Mouse (Mus musculus): ENCODE data around the gene Ache. TPM values are rescaled to one million over a fixed set of nuclear protein-coding genes. Genes with fewer than 3 reads are reported as not detected.
"Not testable (repeated sequence)": the region's sequence is repeated elsewhere in the genome, so short reads cannot be mapped to it uniquely, and the experiment has no call there.

Ache gene
- polyA plus RNA-seq (2012; rRNA removed): 1.1 and 1.2 TPM in 2 replicates

DNA sequence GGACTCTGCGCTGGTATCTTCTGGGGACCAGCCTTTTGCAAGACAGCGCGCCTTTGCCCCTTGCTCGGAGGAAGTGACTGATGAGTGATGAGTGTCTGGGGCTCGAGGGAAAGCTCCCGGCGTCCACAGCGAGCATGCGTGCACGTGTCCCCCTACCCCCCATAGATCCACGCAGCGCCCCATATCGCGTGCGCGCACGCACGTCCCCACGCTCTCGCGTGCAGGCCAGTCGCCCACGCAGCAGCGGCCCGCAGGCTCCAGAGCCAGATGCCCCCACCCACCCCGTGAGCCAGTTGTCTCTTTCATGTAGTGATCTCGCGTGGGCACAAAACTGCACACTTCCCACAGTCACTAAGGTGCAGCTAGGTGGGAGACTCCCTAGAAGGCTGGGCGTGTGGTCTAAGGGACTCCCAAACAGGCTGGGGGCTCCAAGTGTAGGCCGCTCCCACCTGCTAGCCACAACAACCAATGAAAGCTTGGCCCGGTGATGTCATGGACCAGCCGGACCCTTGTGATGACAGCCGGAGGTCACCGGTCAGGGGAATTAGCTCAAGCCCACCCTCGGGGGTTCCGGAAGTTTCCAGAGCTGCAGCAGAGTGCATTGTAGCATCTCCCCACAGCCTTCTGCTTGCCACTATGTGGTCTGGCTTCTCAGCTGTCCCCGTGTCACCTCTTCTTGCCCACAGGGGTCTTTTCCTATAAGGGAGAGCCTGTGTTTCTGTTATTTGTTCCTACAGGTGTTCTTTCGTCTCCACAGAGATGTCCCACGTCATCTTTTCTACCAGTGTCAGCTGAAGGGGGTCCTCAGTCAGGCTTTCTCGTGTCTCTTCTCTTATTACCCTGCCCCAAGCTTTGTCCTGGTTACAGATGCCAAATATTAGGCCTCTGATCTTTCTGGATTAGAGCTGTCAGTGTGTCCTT is at the start of gene Ache:
Gene Ache (plus strand): TSS at position 488 of the 921 bp plus-strand sequence.
- no peak for DNase-seq (ENCODE audit: low read depth)

- no peak for DNase-seq (ENCODE audit: low read depth)
Measured at GRCm38 (mm10) chr5:137263897-137264720, 23.2 kb upstream of the Ache start.

GRCm38 (mm10) chr5:137264787-137265186 is 22.5 kb upstream of the Ache start:
- DNase-seq (ENCODE audit: low read depth): no peak

GRCm38 (mm10) chr5:137268131-137268910 is 19.0 kb upstream of the Ache start:
- DNase-seq (ENCODE audit: low read depth): no peak

- DNase-seq (ENCODE audit: low read depth): peak; percentile 47
Measured at GRCm38 (mm10) chr5:137277360-137278342, 9.7 kb upstream of the Ache start.

DNA sequence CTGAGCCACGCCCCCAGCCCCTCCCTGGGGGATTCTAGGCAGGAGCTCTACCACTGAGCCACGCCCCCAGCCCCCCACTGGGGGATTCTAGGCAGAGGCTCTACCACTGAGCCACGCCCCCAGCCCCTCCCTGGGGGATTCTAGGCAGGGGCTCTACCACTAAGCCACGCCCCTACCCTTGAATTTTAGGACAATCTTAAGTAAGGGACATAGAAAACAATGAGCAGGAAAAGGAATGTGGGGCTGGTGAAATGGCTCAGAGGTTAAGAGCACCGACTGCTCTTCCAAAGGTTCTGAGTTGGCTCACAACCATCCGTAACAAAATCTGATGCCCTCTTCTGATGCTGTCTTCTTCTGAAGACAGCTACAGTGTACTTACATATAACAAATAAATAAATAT is 2.9 kb upstream of the Ache start:
- DNase-seq (ENCODE audit: low read depth): not testable (repeated sequence)

GRCm38 (mm10) chr5:137285045-137285444 is 2.3 kb upstream of the Ache start:
- DNase-seq (ENCODE audit: low read depth): no peak

GRCm38 (mm10) chr5:137285986-137286385 is 1.3 kb upstream of the Ache start:
- no peak for DNase-seq (ENCODE audit: low read depth)

DNA sequence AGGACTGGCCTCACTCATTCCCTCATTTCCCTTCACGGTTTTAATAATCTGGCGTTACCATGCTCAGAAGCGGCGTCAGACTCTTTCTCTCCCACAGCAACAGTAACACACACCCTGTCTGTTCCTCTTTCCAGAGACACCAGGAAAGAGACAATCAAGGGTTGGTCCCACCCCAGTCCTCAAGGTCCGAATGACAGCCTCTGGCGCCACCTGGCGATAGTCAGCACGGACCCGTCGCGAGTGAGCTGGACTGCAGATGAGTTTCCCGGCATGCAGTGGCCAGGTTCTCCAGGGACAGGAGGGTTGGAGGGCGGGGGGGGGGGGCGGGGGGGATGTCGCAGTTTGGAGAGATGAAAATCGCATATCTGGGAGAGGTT is 676 bp upstream of the Ache start:
- no peak for DNase-seq (ENCODE audit: low read depth)

- DNase-seq (ENCODE audit: low read depth): no peak
Measured at GRCm38 (mm10) chr5:137287953-137288743, 829 bp downstream of the Ache start.

- no peak for DNase-seq (ENCODE audit: low read depth)
Measured at GRCm38 (mm10) chr5:137288999-137289470, 1.7 kb downstream of the Ache start.

DNA sequence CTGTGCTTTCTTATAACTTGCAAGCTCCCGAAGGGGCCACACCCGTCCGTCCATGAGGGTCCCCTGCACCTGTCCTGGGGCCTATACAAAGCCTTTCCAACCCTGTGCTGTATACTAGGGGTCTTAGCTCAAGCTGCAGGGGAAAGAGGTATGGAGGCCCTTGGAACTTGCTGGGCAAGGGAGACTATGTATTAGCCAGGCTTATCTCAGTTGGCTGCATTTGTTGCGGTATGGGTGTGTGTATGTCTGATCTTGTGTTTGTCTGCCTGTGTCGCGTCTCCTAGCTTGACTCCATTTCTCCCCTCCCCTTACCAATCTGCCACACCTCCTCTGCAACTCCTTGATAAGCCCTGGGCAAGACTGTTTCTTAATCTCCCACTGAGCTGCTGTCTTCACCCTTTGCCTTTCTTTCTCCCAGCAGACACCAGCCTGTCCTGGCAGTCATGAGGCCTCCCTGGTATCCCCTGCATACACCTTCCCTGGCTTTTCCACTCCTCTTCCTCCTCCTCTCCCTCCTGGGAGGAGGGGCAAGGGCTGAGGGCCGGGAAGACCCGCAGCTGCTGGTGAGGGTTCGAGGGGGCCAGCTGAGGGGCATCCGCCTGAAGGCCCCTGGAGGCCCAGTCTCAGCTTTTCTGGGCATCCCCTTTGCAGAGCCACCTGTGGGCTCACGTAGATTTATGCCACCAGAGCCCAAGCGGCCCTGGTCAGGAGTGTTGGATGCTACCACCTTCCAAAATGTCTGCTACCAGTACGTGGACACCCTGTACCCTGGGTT is 2.5 kb downstream of the Ache start:
- DNase-seq (ENCODE audit: low read depth): no peak

DNA sequence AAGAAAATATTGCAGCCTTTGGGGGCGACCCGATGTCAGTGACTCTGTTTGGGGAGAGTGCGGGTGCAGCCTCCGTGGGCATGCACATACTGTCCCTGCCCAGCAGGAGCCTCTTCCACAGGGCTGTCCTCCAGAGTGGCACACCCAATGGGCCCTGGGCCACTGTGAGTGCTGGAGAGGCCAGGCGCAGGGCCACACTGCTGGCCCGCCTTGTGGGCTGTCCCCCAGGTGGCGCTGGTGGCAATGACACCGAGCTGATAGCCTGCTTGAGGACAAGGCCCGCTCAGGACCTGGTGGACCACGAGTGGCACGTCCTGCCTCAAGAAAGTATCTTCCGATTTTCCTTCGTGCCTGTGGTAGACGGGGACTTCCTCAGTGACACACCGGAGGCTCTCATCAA is 3.4 kb downstream of the Ache start:
- DNase-seq (ENCODE audit: low read depth): no peak

GRCm38 (mm10) chr5:137291381-137291926 is 4.1 kb downstream of the Ache start:
- no peak for DNase-seq (ENCODE audit: low read depth)

DNA sequence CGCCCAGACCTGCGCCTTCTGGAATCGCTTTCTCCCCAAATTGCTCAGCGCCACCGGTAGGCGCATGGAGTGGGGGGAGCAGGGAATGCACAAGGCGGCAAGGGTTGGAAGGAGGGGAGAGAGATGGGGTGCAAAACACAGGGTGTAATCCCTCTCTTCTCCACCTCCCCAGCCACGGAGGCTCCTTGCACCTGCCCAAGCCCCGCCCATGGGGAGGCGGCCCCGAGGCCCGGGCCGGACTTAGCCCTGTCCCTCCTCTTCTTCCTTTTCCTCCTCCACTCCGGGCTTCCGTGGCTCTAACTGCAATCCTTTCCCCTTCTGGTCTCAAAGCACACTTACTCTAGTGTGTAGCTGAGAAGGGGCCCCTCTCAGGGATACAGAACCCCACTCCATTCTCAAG is 6.0 kb downstream of the Ache start:
- no peak for DNase-seq (ENCODE audit: low read depth)

DNA sequence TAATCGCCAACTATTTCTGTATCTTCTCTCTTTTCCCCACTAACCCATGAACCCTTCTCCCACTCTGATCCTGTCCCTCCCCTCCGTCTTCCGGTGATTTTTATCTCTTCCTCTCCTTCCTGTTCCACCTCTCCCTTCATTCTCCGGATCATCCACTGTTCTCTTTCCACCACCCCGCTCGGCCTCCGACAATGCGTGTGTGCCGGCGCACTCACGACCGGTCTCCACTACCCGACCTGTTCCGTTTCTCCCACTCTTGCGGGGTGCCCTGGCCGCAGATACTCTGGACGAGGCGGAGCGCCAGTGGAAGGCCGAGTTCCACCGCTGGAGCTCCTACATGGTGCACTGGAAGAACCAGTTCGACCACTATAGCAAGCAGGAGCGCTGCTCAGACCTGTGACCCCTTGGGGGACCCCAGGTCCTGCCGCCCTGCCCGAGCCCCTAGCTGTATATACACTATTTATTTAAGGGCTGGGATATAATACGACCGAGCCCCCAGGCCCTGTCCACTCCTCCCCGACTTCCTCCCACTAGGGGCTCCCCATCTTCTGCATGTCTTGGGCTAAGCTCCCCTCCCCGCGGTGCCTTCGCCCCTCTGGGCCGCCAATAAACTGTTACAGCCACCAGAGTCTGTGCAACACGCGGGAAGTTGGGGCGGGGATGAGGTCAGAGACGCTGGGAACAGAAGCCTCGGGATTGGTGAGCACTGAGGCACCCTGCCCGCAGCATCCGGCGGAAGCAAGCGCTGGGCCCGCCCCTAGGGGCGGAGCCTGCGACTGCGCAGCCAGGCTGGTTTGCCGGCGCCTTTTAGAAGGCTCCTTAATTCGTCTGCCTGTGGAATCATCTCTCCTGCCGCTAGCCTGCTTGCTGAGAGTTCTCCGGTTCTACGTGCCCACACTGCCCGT is 6.8 kb downstream of the Ache start, which contains the start of gene Ufsp1:
Gene Ufsp1 (plus strand): TSS at position 791 of the 905 bp plus-strand sequence.
- peak; percentile 69 for DNase-seq (ENCODE audit: low read depth)

DNA sequence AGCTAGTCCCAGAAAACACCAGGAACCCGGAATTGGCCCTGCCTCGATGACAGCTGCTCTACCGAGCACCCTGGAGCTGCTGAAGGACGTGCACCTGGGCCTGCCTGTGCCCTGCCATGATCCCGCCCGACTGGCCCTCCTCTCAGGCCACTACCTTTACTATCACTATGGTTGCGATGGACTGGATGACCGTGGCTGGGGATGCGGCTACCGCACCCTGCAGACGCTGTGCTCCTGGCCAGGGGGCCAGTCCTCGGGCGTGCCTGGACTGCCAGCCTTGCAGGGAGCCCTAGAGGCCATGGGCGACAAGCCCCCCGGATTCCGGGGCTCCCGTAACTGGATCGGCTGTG is 7.4 kb downstream of the Ache start:
- no peak for DNase-seq (ENCODE audit: low read depth)

DNA sequence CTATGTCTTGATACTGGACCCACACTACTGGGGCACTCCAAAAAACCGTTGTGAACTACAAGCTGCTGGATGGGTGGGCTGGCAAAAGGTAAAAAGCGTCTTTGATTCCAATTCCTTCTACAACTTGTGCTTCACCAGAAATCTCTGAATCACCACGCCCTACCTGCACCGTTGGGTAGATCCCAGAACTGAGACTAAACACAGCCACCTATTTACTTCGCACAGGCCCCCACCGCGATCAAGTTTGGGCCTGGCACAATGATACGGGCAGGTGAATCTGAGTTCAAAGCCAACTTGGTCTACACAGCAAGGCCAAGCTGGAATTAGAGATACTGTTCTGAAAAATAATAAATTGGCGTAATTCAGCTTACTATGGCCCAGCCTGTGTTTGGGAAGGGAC is 8.0 kb downstream of the Ache start:
- DNase-seq (ENCODE audit: low read depth): no peak

Data from gonadal fat pad, adult 2 months (tissue).